Mouse (Mus musculus) layer of hippocampus, adult 11-12 months (tissue): ENCODE results near the gene Angel2.

ENCODE experiments used
- DNase-seq: peaks from one replicate; pipeline ENCODE4 v3.0.0; 2022; ENCODE audit warnings: low spot score

Angel2 gene

GRCm38 (mm10) chr1:190980470-190980869 lies 55.6 kb downstream of the Angel2 start:
- no peak for DNase-seq

- no peak for DNase-seq
Observed at GRCm38 (mm10) chr1:190981412-190981811, 56.5 kb downstream of the Angel2 start.

- no peak for DNase-seq
Observed at GRCm38 (mm10) chr1:190989437-190990082, 64.6 kb downstream of the Angel2 start.

- peak; percentile 51 for DNase-seq
Observed at GRCm38 (mm10) chr1:190995548-190995947, 70.6 kb downstream of the Angel2 start.

GRCm38 (mm10) chr1:190996346-190996877 lies 71.5 kb downstream of the Angel2 start:
- no peak for DNase-seq
